Mouse (Mus musculus): Measurements from ENCODE around the gene Traf5. TPM values are rescaled to one million over a fixed set of nuclear protein-coding genes. Genes with fewer than 3 reads are reported as not detected.
A peak's percentile ranks its signal among the peaks of the same experiment; 100 is the strongest.

The Traf5 gene
- polyA plus RNA-seq, 1 experiment, result 0.77 TPM

DNA sequence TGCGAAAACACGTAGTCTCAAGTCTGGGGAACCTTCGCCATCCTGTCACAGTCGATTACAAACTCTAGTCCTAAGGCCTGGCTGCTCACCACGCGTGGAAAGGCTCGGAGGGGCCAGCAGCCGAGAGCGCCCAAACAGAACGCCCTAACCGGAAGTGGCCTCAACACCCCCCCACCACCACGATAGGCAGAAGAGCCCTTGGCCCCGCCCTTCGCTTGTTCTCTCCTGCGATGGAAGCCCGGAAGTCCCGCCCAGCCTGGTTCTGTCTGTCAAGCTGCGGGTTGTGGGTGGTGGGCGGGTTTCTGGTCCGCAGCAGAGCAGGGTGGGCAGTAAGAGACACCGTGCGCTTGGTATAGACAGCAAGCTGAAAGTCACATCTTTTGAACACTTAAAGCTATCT, 102.4 kb downstream of the Traf5 start:
- Histone ChIP-seq H3K4me3 (replicated peaks) (peak overlapping the region; percentile 80), H3K9me3 (ENCODE audit: control insufficient read depth, low read length) (no peaks in the 10 kb centered on the region), H3K36me3 (ENCODE audit: control insufficient read depth) (peaks cover 5% of the 10 kb centered on the region), H3K27me3 (ENCODE audit: control insufficient read depth) (peaks cover 14% of the 10 kb centered on the region), H3K4me1 (ENCODE audit: control insufficient read depth) (peaks cover 50% of the 10 kb centered on the region)
- TF ChIP-seq TAL1 (IDR thresholded peaks at IDR 0.05; ENCODE audit: low read length), result no peak
- TF ChIP-seq GATA1 (IDR thresholded peaks at IDR 0.05; ENCODE audit: low read length), result no peak

DNA sequence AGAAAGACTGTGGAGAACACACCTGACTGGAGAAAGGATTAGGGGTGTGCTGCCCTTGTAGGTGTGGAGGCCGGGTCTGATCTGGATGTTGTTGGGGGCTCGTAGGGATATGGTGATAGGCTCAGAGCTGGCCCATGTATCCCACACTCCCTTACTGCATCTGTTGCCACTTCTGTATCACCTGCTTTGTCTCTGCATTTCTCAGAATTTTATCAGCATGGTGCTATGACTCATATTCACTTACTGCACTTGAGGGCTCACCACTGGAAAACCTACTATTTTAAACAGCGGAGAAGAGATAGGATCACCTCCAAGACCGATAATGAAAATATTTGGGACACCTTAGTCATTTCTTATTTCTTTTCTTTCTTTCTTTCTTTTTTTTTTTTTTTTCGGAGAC, 103.3 kb downstream of the Traf5 start:
- TF ChIP-seq TAL1 (IDR thresholded peaks at IDR 0.05; ENCODE audit: low read length), result no peak
- TF ChIP-seq GATA1 (IDR thresholded peaks at IDR 0.05; ENCODE audit: low read length), result no peak
- Histone ChIP-seq H3K4me3 (replicated peaks) (no peak overlapping the region), H3K27me3 (ENCODE audit: control insufficient read depth) (peaks cover 19% of the 10 kb centered on the region)

DNA sequence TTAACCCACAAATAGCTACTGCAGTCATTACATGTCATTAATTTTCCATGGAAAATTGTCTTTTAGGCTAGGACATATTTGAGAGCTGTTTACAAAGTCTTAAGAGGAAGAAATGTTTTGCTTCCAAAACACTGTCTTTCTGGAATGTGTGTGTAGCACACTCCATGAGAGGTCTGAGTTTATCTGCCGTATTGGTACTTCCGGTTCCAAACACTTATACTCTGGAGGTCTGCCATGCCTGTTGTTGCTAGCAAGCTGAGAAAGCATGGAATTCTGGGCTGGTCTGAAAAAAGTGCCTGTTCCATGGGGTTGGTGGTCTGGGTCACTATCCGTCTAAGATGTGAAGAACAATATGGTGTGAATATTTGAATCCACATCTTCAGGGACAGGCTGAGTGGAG, 103.7 kb downstream of the Traf5 start:
- Histone ChIP-seq H3K4me3 (replicated peaks) (no peak overlapping the region), H3K4me1 (ENCODE audit: control insufficient read depth) (peaks cover 38% of the 10 kb centered on the region)
- TF ChIP-seq GATA1 (IDR thresholded peaks at IDR 0.05; ENCODE audit: low read length) (no peak), TAL1 (IDR thresholded peaks at IDR 0.05; ENCODE audit: low read length) (no peak)

More for the DNA sequence above, 103.3 kb downstream of the Traf5 start:
- peaks cover 3% of the 10 kb centered on the region; the same call in 1 of the 2 replicates for H3K36me3 ChIP-seq (ENCODE audit: control insufficient read depth)
- H3K9me3 ChIP-seq (ENCODE audit: control insufficient read depth, low read length), result no peaks in the 10 kb centered on the region
- peaks cover 40% of the 10 kb centered on the region for H3K4me1 ChIP-seq (ENCODE audit: control insufficient read depth)

DNA sequence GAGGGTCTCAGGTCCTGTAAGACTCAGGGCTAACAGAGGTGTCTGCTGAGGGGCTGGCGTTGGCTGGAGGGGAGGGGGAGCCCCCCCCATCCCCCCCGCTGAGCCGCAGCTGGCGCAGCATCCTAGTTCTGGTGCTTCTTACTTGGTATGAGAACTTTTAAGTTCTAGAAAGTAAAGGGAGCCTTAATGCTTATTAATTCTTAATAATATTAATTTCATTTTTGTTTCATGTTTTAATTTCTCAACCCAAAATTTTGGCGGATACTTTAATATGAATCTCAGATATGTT, 104.9 kb downstream of the Traf5 start:
- no peaks in the 10 kb centered on the region for H3K9me3 ChIP-seq (ENCODE audit: control insufficient read depth, low read length)
- H3K4me3 ChIP-seq (replicated peaks), result no peak overlapping the region
- TF ChIP-seq TAL1 (IDR thresholded peaks at IDR 0.05; ENCODE audit: low read length) (no peak), GATA1 (IDR thresholded peaks at IDR 0.05; ENCODE audit: low read length) (no peak)
- H3K27me3 ChIP-seq (ENCODE audit: control insufficient read depth), result peaks cover 19% of the 10 kb centered on the region
- peaks cover 3% of the 10 kb centered on the region; the same call in 1 of the 2 replicates for H3K36me3 ChIP-seq (ENCODE audit: control insufficient read depth)
- H3K4me1 ChIP-seq (ENCODE audit: control insufficient read depth), result peaks cover 35% of the 10 kb centered on the region

More for the DNA sequence above, 103.7 kb downstream of the Traf5 start:
- H3K36me3 ChIP-seq (ENCODE audit: control insufficient read depth), result peaks cover 3% of the 10 kb centered on the region; the same call in 1 of the 2 replicates
- H3K27me3 ChIP-seq (ENCODE audit: control insufficient read depth), result peaks cover 19% of the 10 kb centered on the region
- H3K9me3 ChIP-seq (ENCODE audit: control insufficient read depth, low read length), result no peaks in the 10 kb centered on the region

DNA sequence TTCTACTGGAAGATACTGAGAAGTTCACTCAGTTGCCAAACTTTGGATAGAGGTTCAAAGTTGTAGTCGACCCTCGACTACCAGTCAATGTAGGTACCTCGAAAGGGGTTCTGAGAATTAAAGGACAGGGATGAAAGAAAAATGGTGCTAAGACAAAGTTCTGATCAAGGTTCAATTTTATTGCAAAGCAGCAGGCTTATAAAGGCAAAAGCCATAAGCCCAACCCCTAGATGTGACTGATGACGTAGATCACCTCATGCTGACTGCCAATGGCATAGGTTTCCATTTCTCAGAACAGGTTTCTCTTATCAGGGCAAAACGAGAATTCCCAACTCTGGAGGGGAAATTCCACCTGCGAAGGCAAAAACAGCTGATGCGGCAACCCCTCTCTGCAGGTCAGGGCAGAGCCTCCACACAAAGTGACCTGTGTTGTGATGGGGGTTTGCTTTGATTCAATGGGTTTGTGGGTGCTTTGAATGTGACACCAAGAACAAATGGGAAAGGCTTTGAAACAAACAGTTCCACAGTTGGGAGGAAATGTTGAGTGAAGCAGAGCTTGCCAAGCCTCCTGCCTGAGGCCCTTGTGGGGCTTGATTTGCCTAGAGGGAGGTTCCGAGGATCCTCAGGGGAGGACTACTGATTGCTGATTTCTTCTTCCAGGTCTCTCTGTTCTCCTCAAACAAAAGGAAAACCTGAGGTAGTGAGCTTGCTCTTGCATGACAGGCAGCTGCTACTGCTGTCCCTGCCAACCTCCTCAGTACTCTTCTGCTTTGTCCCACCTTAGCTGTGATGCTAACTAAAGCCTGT, 105.5 kb downstream of the Traf5 start:
- Histone ChIP-seq H3K36me3 (ENCODE audit: control insufficient read depth) (peaks cover under 1% of the 10 kb centered on the region; the same call in 1 of the 2 replicates), H3K9me3 (ENCODE audit: control insufficient read depth, low read length) (no peaks in the 10 kb centered on the region), H3K27me3 (ENCODE audit: control insufficient read depth) (peaks cover 19% of the 10 kb centered on the region), H3K4me1 (ENCODE audit: control insufficient read depth) (peaks cover 29% of the 10 kb centered on the region), H3K4me3 (replicated peaks) (no peak overlapping the region)
- TF ChIP-seq GATA1 (IDR thresholded peaks at IDR 0.05; ENCODE audit: low read length) (no peak), TAL1 (IDR thresholded peaks at IDR 0.05; ENCODE audit: low read length) (no peak)

DNA sequence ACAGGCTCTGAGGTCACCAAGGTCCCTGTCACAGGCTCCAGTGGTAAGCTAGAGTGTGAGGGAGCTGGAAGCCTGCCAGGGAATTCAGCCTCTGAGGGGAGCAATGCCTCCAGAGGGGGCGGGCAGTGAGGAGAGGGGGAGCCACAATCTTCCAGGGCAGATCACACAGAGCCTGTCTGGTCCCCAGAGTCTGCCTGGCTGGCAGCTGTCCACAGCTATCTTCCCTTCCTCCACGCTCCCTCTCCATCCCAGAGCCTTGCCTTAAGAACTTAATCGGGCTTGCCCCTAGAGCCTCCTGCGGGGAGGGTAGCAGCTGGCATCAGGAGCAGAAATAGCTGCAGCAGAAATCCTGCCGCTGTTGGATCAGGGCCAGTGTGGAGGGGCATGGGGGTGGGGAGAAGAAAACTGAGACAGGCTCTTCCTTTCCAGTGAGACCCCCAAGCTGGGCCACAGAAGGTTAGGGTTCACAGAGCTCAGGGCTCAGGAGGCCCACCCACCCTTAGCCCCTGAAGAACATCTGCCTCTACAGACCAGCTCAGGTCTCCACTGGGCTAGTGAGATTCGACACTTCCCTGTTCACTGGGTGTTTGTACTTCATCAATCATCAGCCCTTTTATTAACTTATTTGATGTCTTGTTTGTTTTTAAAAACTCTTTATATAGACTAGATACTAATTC, 110.8 kb downstream of the Traf5 start:
- TF ChIP-seq GATA1 (IDR thresholded peaks at IDR 0.05; ENCODE audit: low read length) (no peak), TAL1 (IDR thresholded peaks at IDR 0.05; ENCODE audit: low read length) (no peak)
- Histone ChIP-seq H3K27me3 (ENCODE audit: control insufficient read depth) (peaks cover 23% of the 10 kb centered on the region), H3K36me3 (ENCODE audit: control insufficient read depth) (no peaks in the 10 kb centered on the region), H3K4me3 (replicated peaks) (no peak overlapping the region), H3K9me3 (ENCODE audit: control insufficient read depth, low read length) (no peaks in the 10 kb centered on the region), H3K4me1 (ENCODE audit: control insufficient read depth) (no peaks in the 10 kb centered on the region)

DNA sequence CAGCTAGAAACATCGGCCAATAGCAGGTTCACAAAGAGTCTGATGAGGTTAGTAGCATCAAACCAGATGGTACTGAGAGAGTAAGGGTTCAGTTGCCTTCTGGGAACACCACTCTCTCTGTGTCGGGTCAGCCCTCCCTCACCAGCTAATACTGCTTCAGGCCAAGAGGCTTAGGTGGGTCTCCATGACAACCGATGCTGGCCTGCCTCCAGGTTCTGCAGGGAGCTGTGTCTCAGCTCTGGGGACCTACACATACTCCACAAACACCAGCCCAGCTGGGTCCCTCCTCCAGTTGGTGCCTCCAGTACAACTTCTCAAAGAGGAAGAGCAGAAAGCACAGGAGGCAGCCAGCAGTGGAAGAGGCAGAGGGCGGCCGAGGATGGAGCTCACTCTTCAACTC, 115.2 kb downstream of the Traf5 start, which contains the start of gene Rd3:
TSS of gene Rd3 (plus strand) at position 184 of the 400 bp plus-strand sequence.
- TF ChIP-seq GATA1 (IDR thresholded peaks at IDR 0.05; ENCODE audit: low read length), result no peak
- no peak for TF ChIP-seq TAL1 (IDR thresholded peaks at IDR 0.05; ENCODE audit: low read length)
- H3K4me1 ChIP-seq (ENCODE audit: control insufficient read depth), result no peaks in the 10 kb centered on the region
- H3K27me3 ChIP-seq (ENCODE audit: control insufficient read depth), result peaks cover 7% of the 10 kb centered on the region
- H3K4me3 ChIP-seq (replicated peaks), result no peak within 1 kb of the TSS
- no peaks in the 10 kb centered on the region for H3K36me3 ChIP-seq (ENCODE audit: control insufficient read depth)
- H3K9me3 ChIP-seq (ENCODE audit: control insufficient read depth, low read length), result no peaks in the 10 kb centered on the region

DNA sequence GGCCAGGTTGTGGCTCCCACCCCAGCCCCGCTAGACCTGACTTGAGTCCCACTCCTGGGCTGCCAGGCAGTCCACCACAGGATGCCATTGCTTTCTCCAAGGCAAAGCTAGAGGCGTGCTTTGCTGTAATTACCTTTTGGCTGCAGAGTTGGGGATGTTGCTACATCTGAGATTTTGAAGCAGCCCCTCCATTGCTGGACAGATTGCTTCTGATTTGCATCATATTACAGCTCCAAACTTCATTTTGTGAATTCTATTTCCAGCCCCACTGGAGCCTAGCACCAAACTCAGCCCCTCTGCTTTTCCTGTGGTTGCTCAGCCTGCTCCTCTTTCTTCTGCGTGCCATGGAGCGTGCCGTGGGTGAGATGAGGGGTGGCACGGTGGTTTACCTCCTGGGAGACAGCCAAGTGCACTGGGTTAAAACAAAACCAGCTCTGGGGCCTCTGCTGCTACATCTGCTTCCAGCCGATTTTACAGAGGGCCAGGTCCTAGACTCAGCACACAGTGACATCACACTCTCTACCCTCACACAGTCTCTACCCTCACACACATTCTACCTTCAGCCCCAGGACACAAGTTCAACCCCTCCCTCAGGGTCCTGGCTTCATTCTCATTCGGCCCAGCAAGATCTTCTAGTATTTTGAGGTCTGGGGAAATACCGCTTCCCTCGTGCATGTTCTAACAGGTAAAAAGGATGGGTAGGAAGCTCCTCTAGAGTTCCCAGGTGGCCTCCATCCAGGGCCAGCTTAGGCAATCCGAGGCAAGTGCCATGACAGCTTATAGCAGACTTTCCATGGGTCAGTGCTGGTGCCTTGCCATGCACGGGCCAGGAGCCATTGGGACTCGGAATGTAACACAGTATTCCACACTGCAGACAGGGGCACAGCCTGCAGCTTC, 117.6 kb downstream of the Traf5 start:
- TF ChIP-seq TAL1 (IDR thresholded peaks at IDR 0.05; ENCODE audit: low read length) (no peak), GATA1 (IDR thresholded peaks at IDR 0.05; ENCODE audit: low read length) (no peak)

More for the DNA sequence above, 117.6 kb downstream of the Traf5 start:
- H3K36me3 ChIP-seq (ENCODE audit: control insufficient read depth), result no peaks in the 10 kb centered on the region
- no peaks in the 10 kb centered on the region for H3K4me1 ChIP-seq (ENCODE audit: control insufficient read depth)
- H3K27me3 ChIP-seq (ENCODE audit: control insufficient read depth), result peaks cover 7% of the 10 kb centered on the region
- no peaks in the 10 kb centered on the region for H3K9me3 ChIP-seq (ENCODE audit: control insufficient read depth, low read length)
- H3K4me3 ChIP-seq (replicated peaks), result no peak overlapping the region
